Mouse (Mus musculus) olfactory bulb, adult 2 months (tissue): ENCODE data around the gene Krtap5-1.
"Not testable (repeated sequence)": the region's sequence is repeated elsewhere in the genome, so short reads cannot be mapped to it uniquely, and the experiment has no call there.

Experiments
- CTCF ChIP-seq: fragments of 200-500 bp; IDR thresholded peaks from 2 replicates; pipeline ENCODE4 v1.5.1; 2012; ENCODE audit warnings: low read depth, mild to moderate bottlenecking, low read length, moderate library complexity; ENCODE audit not compliant: insufficient read depth
- POLR2A ChIP-seq: fragments of 200-500 bp; IDR thresholded peaks from 2 replicates; pipeline ENCODE4 v1.6.1; 2012; ENCODE audit warnings: mild to moderate bottlenecking, low read depth, low read length, moderate library complexity; ENCODE audit not compliant: insufficient read depth

- TF ChIP-seq POLR2A, CTCF: not testable (repeated sequence)
Observed at GRCm38 (mm10) chr7:142303929-142304328, 7.0 kb upstream of the Krtap5-1 start.
